Mouse (Mus musculus) ES-Bruce4 (cell line): ENCODE measurements around the gene 1700037H04Rik.

ENCODE experiments used
- CTCF ChIP-seq: IDR thresholded peaks from one replicate; pipeline ENCODE4 v1.8.1; 2011; ENCODE audit warnings: low read depth, low read length
- EP300 ChIP-seq: IDR thresholded peaks from 2 replicates; pipeline ENCODE4 v1.6.1; 2011; ENCODE audit warnings: low read depth, low read length; ENCODE audit not compliant: insufficient read depth

DNA sequence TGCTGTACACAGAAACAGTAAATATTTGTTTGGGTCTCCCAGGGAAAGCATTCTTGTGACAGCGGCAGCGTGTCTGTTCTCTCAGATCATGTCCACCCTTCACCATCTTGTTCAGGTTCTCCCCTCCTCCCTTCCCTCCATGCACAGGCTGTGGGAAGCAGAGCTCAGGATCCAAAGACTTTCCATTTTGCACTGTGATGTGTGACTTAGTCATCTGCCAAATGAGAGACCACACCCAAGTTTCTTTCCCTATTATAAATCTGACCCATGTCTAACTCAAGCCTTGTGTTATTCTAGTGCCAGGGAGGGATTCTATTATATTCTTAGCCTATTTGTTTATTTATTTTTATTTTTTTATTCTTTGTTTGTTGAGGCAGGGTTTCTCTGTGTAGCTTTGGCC, 48.5 kb upstream of the 1700037H04Rik start:
- TF ChIP-seq CTCF (no peak), EP300 (no peak)
